Mouse (Mus musculus): Measurements from ENCODE around the gene Pdcd1lg2.

The Pdcd1lg2 gene

GRCm38 (mm10) chr19:29410619-29411018 is at the start of gene Pdcd1lg2:
Pdcd1lg2 (plus strand) TSS chr19:29410919.
- no peak for DNase-seq (ENCODE audit: low spot score)

- DNase-seq (ENCODE audit: low spot score): peak; percentile 95
Measured at GRCm38 (mm10) chr19:29361468-29362130, 49.1 kb upstream of the Pdcd1lg2 start.

- DNase-seq (ENCODE audit: low spot score): no peak
Measured at GRCm38 (mm10) chr19:29362173-29362930, 48.4 kb upstream of the Pdcd1lg2 start.

GRCm38 (mm10) chr19:29363557-29363956 is 47.2 kb upstream of the Pdcd1lg2 start:
- no peak for DNase-seq (ENCODE audit: low spot score)

GRCm38 (mm10) chr19:29364076-29364475 is 46.6 kb upstream of the Pdcd1lg2 start:
- DNase-seq (ENCODE audit: low spot score): peak; percentile 30

- DNase-seq (ENCODE audit: low spot score): no peak
Measured at GRCm38 (mm10) chr19:29365105-29365504, 45.6 kb upstream of the Pdcd1lg2 start.

GRCm38 (mm10) chr19:29366226-29366968 is 44.3 kb upstream of the Pdcd1lg2 start:
- DNase-seq (ENCODE audit: low spot score): no peak

GRCm38 (mm10) chr19:29366969-29367622 is 43.6 kb upstream of the Pdcd1lg2 start, which contains the start of the genes Plgrkt and Cd274:
Plgrkt (minus strand) TSS chr19:29367390.
Cd274 (plus strand) TSS chr19:29367455.
- DNase-seq (ENCODE audit: low spot score): peak; percentile 90

GRCm38 (mm10) chr19:29368041-29368440 is 42.7 kb upstream of the Pdcd1lg2 start:
- DNase-seq (ENCODE audit: low spot score): no peak

- DNase-seq (ENCODE audit: low spot score): no peak
Measured at GRCm38 (mm10) chr19:29368671-29369309, 41.9 kb upstream of the Pdcd1lg2 start.

GRCm38 (mm10) chr19:29370112-29370511 is 40.6 kb upstream of the Pdcd1lg2 start:
- DNase-seq (ENCODE audit: low spot score): no peak

- no peak for DNase-seq (ENCODE audit: low spot score)
Measured at GRCm38 (mm10) chr19:29370545-29371283, 40.0 kb upstream of the Pdcd1lg2 start.

GRCm38 (mm10) chr19:29371284-29372081 is 39.2 kb upstream of the Pdcd1lg2 start:
- no peak for DNase-seq (ENCODE audit: low spot score)

- DNase-seq (ENCODE audit: low spot score): no peak
Measured at GRCm38 (mm10) chr19:29372138-29372537, 38.6 kb upstream of the Pdcd1lg2 start.

- DNase-seq (ENCODE audit: low spot score): no peak
Measured at GRCm38 (mm10) chr19:29372621-29373020, 38.1 kb upstream of the Pdcd1lg2 start.

- no peak for DNase-seq (ENCODE audit: low spot score)
Measured at GRCm38 (mm10) chr19:29373438-29373837, 37.3 kb upstream of the Pdcd1lg2 start.

GRCm38 (mm10) chr19:29374947-29375346 is 35.8 kb upstream of the Pdcd1lg2 start:
- no peak for DNase-seq (ENCODE audit: low spot score)

GRCm38 (mm10) chr19:29376382-29376781 is 34.3 kb upstream of the Pdcd1lg2 start:
- no peak for DNase-seq (ENCODE audit: low spot score)

- DNase-seq (ENCODE audit: low spot score): no peak
Measured at GRCm38 (mm10) chr19:29379839-29380603, 30.7 kb upstream of the Pdcd1lg2 start.

Measured in lung, postnatal 25 days (tissue).